Mouse (Mus musculus) embryonic facial prominence, embryonic 14.5 days (tissue): ENCODE measurements at regions not wholly inside any gene's neighbourhood (a gene's known extent, or its start where the extent isn't known, plus 50 kb on each side); places are given as distances from the start of the nearest gene placed in this dataset.
"Not testable (repeated sequence)": the region's sequence is repeated elsewhere in the genome, so short reads cannot be mapped to it uniquely, and the experiment has no call there.

ENCODE experiments used
- ATAC-seq: fragments of 200-750 bp; cut with Nextera tagmentation; 2 replicates; pipeline ENCODE4 v1.8.0; 2017; ENCODE audit warnings: low read depth, moderate number of reproducible peaks, moderate TSS enrichment
- DNase-seq: peaks from one replicate; pipeline ENCODE4 v3.0.0-alpha.2; 2015; ENCODE audit warnings: low spot score
- H3K27ac ChIP-seq: fragments of 300-500 bp; sonication (generic); replicated peaks from 2 replicates; pipeline ENCODE4 v1.5.1; 2014; ENCODE audit warnings: low read depth, mild to moderate bottlenecking, low read length, moderate library complexity
- H3K27me3 ChIP-seq: fragments of 300-500 bp; sonication (generic); replicated peaks from 2 replicates; pipeline ENCODE4 v1.6.1; 2014; ENCODE audit warnings: low read length; ENCODE audit not compliant: control insufficient read depth, insufficient read depth
- H3K36me3 ChIP-seq: fragments of 300-500 bp; sonication (generic); 2 replicates; pipeline ENCODE4 v1.6.1; 2014; ENCODE audit warnings: low read length, mixed read lengths; ENCODE audit not compliant: control insufficient read depth, insufficient read depth
- H3K4me1 ChIP-seq: fragments of 300-500 bp; sonication (generic); 2 replicates; pipeline ENCODE4 v1.6.1; 2014; ENCODE audit warnings: antibody characterized with exemption, low read length; ENCODE audit not compliant: control insufficient read depth, insufficient read depth
- H3K4me2 ChIP-seq: fragments of 300-500 bp; sonication (generic); 2 replicates; pipeline ENCODE4 v1.6.1; 2014; ENCODE audit warnings: low read depth, mild to moderate bottlenecking, low read length, moderate library complexity, mixed read lengths
- H3K4me3 ChIP-seq: fragments of 300-500 bp; sonication (generic); 2 replicates; pipeline ENCODE4 v1.5.1; 2014; ENCODE audit warnings: low read depth, mild to moderate bottlenecking, low read length
- H3K9ac ChIP-seq: fragments of 300-500 bp; sonication (generic); 2 replicates; pipeline ENCODE4 v1.6.1; 2014; ENCODE audit warnings: low read depth, mild to moderate bottlenecking, low read length, moderate library complexity, mixed read lengths
- H3K9me3 ChIP-seq: fragments of 300-500 bp; sonication (generic); 2 replicates; pipeline ENCODE4 v1.6.1; 2016; ENCODE audit warnings: low read length; ENCODE audit not compliant: control insufficient read depth
- WGBS: fragments of 180-500 bp; shearing (Covaris S2); extraction: QIAGEN DNeasy Blood & Tissue Kit; methylation state at CpG from one replicate; pipeline ENCODE4 v1.1.7; 2014; 5-methylcytosine and 5-hydroxymethylcytosine counted together

DNA sequence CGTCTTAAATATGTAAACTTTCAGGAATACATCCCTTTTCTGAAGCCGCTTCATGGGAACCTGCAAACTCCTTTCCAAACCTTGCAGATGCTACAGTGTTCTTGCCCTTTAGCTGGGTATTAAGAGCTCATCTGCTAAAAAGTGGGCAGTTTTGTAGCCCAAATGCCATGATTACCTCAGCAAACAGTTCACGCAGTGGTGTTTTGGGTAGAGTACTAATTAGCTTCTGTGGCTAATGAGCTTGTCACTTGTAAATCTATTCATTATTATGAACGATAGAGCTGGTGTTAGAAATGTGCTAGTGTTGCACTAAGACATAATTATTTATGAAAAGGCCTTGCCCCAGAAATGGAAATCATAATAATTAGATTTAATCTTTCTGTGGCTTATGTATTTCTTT, 506.1 kb upstream of the Ccng1 start:
- H3K27ac ChIP-seq = no peak overlapping the region
- 77% methylated on average over 4 of the region's 4 CpGs for WGBS
- H3K4me1 ChIP-seq = no peaks in the 10 kb centered on the region
- ATAC-seq = no peak
- H3K4me3 ChIP-seq = no peak overlapping the region
- no peak overlapping the region for H3K4me2 ChIP-seq
- H3K27me3 ChIP-seq = no peaks in the 10 kb centered on the region
- no peak for DNase-seq
- no peak overlapping the region for H3K9ac ChIP-seq
- no peaks in the 10 kb centered on the region for H3K9me3 ChIP-seq
- no peaks in the 10 kb centered on the region for H3K36me3 ChIP-seq

DNA sequence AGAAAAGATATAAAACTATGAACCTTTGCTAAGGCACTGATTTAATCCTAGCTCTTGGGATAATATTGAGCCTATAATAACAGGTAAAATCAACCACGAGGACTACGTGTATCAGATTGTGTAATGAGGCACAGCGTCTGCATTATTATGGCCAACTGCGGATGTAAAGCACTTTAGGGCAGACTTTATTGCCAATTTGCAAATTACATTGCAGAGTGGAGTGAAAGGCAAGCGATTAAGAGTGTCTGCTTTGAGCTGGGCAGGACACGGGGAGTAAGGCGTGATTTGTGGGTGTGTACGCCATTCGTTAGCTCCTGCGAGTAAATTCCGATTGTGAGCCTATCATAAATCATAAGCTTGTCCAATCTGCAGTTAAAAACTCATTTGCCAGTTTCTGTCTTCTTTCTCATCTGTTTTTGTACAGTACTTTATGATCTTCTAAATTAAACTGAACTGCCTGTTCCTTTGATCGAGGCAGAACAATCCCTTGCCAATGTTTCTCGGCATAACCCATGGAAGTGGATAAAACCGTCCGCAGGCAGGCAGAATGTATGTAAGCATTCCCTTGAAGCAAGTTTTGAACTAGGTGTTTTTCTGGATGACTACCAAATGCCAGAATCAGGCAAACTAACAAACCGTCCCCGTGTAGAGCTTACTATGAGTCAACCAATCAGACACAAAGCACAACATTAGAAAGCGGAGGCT, 505.0 kb upstream of the Ccng1 start:
- Histone ChIP-seq H3K4me2 (no peak overlapping the region), H3K27me3 (no peaks in the 10 kb centered on the region), H3K9ac (no peak overlapping the region), H3K4me3 (no peak overlapping the region), H3K36me3 (no peaks in the 10 kb centered on the region), H3K9me3 (no peaks in the 10 kb centered on the region), H3K4me1 (no peaks in the 10 kb centered on the region), H3K27ac (no peak overlapping the region)
- ATAC-seq = no peak
- WGBS = 84% methylated on average over 18 of the region's 18 CpGs
- DNase-seq = no peak

DNA sequence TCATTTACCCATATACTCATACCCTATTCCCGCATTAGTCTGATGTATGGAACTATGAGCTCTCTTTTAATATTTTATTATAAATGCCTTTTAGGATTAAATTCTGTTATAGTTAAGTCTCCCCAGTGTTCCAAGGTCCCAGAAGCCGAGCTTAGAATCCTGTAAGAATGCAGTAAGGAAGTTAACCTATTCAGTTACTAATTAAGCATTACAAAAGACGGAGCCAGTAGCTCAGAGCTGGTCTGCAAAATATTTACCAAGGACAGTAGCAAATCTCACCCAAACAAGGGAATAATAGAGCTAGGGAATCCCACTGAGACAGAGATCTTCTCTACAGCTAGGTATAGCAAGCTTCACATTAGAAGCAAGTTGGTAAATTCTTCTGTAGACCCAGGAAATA, 459.4 kb upstream of the Ccng1 start:
- 37% methylated on average over 3 of the region's 3 CpGs for WGBS
- not testable (repeated sequence) for H3K4me3 ChIP-seq, H3K9me3 ChIP-seq, H3K9ac ChIP-seq, H3K27ac ChIP-seq, H3K27me3 ChIP-seq, H3K4me1 ChIP-seq, ATAC-seq, H3K4me2 ChIP-seq, DNase-seq, H3K36me3 ChIP-seq

DNA sequence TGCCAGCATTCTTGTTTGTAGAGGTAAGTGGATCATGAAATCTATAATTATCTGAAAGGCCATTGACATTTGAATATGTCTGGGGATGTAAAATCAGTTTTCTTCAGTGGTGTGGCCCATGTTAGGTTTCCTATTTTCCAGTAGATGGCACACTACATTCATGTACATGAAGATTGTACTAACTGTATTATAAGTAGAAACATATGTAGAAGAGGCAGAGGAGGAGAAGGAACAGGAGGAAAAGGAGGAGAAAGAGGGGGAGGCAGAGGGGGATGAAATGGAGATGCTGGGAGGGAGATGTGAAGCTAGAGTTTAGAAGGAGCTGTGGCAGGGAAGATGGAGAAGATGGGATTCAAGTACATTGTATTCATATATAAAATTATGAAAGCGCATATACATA, 447.1 kb upstream of the Ccng1 start:
- Histone ChIP-seq H3K27ac (no peak overlapping the region), H3K27me3 (no peaks in the 10 kb centered on the region), H3K36me3 (no peaks in the 10 kb centered on the region), H3K4me3 (no peak overlapping the region), H3K4me2 (no peak overlapping the region), H3K9me3 (no peaks in the 10 kb centered on the region), H3K9ac (no peak overlapping the region), H3K4me1 (no peaks in the 10 kb centered on the region)
- peak; percentile 56 for DNase-seq
- 98% methylated on average over 1 of the region's 1 CpGs for WGBS
- no peak for ATAC-seq

DNA sequence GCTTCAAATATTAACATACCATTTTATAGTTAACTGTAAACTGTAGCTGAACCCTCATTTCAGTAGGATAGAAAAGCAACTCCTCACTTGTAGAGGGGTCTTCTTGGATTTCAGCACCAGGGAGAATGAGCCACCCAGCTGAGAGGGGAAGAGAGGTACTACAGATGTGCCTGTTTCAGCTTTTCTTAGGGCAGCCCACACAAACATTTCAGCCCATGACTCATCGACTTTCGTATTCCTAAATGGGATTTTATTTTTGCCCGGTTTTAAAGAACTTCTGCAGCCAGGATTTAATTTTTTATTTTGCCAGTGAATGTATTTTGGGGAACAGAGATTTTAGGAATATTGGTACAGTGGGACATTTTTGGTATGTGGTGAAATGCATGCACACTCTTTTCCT, 438.9 kb upstream of the Ccng1 start:
- Histone ChIP-seq H3K27ac (no peak overlapping the region), H3K4me2 (no peak overlapping the region), H3K4me1 (no peaks in the 10 kb centered on the region), H3K4me3 (no peak overlapping the region), H3K9me3 (no peaks in the 10 kb centered on the region), H3K9ac (no peak overlapping the region), H3K36me3 (no peaks in the 10 kb centered on the region), H3K27me3 (no peaks in the 10 kb centered on the region)
- no peak for ATAC-seq
- no peak for DNase-seq
- 71% methylated on average over 3 of the region's 3 CpGs for WGBS

DNA sequence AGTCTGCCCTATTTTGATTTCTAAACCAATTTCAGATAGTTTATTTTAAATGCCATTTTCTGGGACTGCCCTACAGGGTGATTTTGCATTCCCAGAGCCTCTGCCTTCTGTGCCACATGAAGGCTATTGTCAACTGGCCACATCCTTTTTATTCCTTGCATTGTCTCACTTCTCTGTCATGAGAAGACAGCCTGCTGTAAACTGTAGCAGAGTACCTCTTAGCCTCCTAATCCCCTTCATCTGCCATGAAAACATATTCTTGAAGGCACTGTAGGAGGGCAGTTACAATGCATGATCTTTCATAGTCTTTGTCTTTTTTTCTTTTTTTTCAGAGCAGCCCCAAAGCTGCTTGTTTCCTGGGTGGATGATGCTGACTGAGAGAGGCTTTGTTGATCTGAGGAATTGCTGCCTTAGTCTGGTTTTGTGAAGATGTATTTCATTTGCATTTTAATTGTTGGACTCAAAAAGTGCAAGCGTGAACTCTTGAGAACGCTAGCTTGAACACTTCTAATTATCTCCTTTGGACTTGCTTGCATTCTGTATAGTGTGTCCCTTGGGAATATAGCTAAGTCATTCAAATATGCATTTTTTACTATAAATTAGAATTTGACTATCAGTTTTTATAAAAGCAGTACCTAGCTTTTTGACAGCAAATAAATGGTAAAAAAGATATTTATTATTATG, 405.5 kb upstream of the Ccng1 start:
- Histone ChIP-seq H3K9ac (no peak overlapping the region), H3K27ac (no peak overlapping the region), H3K36me3 (no peaks in the 10 kb centered on the region), H3K4me2 (no peak overlapping the region), H3K9me3 (no peaks in the 10 kb centered on the region), H3K4me1 (no peaks in the 10 kb centered on the region), H3K27me3 (no peaks in the 10 kb centered on the region), H3K4me3 (no peak overlapping the region)
- no peak for ATAC-seq
- WGBS = 61% methylated on average over 2 of the region's 2 CpGs
- no peak for DNase-seq

DNA sequence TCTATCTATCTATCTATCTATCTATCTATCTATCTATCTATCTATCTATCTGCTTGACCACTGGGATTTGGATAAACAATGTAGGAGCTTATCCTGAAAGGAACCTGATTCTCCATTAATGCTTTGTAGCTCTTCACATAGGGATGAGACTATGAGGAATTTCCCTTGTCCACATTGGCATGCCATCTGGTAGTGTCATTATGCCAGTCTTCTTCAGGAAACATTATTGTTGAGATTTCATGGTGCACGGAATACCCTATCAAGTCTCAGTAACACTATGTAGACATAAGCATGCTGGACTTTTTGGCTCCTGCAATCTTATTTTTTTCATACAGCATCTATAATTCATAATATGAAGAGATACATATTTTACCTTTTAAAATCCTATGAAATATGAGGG, 404.8 kb upstream of the Ccng1 start:
- 85% methylated on average over 1 of the region's 1 CpGs for WGBS
- Histone ChIP-seq H3K4me3 (no peak overlapping the region), H3K4me1 (no peaks in the 10 kb centered on the region), H3K27me3 (no peaks in the 10 kb centered on the region), H3K36me3 (no peaks in the 10 kb centered on the region), H3K9ac (no peak overlapping the region), H3K27ac (no peak overlapping the region), H3K9me3 (no peaks in the 10 kb centered on the region), H3K4me2 (no peak overlapping the region)
- no peak for DNase-seq
- ATAC-seq = no peak

DNA sequence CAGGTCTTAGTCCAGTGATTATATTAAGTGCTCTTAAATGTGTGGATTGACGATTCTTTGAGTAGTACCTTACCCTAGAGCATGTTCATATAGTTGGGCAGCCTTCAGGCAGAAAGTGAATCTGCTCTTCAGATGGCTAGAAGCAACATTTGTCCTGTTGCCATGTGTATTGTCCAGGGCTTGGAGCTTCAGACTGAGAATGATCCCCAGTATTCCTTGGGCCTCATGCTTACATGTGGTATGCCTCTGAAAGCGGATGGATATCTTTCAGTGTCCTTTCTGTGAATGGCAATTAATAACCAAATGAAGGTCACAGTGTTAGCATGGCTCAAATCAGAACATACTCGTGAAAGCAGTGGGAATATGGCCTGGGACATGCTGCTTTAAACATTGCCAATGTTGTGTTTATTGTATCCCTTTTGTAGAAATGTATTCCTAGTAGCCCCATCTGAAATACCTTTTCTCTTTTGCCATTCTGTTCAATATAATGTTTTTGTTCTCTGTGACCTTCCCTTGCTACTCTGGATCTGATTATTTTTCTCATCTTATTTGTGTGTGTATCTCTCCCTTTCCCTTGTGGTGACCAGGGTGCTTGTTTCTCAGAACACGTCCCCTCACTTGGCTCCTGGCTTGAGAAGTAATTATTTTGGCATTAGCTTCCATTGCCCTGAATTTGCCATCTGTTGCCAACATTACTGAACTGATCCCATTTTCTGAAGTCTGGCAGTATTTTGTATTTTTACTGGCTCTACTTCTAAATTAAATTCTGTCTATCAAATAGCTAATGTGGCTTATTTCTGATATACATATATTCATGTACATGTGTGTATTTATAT, 403.9 kb upstream of the Ccng1 start:
- H3K27me3 ChIP-seq = no peaks in the 10 kb centered on the region
- no peak for ATAC-seq
- 69% methylated on average over 4 of the region's 4 CpGs for WGBS

More for the DNA sequence above, 403.9 kb upstream of the Ccng1 start:
- DNase-seq = no peak
- Histone ChIP-seq H3K9ac (no peak overlapping the region), H3K36me3 (no peaks in the 10 kb centered on the region), H3K4me1 (no peaks in the 10 kb centered on the region), H3K27ac (no peak overlapping the region), H3K4me3 (no peak overlapping the region), H3K9me3 (no peaks in the 10 kb centered on the region), H3K4me2 (no peak overlapping the region)
